Mouse (Mus musculus) erythroid progenitor cell, adult 5-6 weeks (primary cell): Measurements from ENCODE around the gene Fbxo34. TPM values are rescaled to one million over a fixed set of nuclear protein-coding genes. Genes with fewer than 3 reads are reported as not detected.
A peak's percentile ranks its signal among the peaks of the same experiment; 100 is the strongest.
"Not testable (repeated sequence)": the region's sequence is repeated elsewhere in the genome, so short reads cannot be mapped to it uniquely, and the experiment has no call there.

Experiments
- ATAC-seq: replicated peaks from 2 replicates; pipeline ENCODE4 v1.8.0; 2016; ENCODE audit warnings: moderate number of reproducible peaks, mild to moderate bottlenecking, moderate TSS enrichment, inconsistent platforms; ENCODE audit not compliant: poor library complexity, low FRiP score, severe bottlenecking
- total RNA-seq, 2 experiments: library from RNA; stranded (forward) in 1 of 2; stranded (reverse) in 1 of 2; fragments of 150-400 nt in 1 of 2; fragments of 186-747, 209-891 nt in 1 of 2; gene quantifications; 2 replicates each; pipeline versions ENCODE4 v1.2.3 to v1.2.4; 2015 to 2017; ENCODE audit warnings: low replicate concordance in 2 of 2

The Fbxo34 gene
- total RNA-seq, 2 experiments from 2014 or later: 23.9 to 54.2 TPM

GRCm38 (mm10) chr14:47510244-47510643 is 60.0 kb downstream of the Fbxo34 start:
- ATAC-seq: no peak

DNA sequence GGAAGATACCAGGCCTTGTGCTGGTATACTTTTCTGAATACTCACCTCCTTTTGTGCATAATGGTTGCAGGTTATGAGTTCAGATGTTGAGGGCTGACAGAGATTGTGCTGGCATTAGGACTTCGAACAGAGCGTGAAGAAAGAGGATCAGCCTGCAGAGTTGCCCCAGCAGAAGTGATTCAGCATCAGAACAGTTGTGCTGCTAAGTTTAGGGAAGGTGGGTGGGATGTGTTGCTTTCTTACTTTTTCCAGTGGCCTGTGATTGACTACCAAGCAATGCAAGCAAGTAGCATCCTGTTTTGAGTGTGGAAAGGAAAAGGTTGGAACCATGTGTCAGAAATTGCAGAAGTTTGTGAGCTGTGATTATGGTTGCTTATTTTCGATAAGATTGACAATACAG is 63.4 kb downstream of the Fbxo34 start:
- no peak for ATAC-seq

GRCm38 (mm10) chr14:47514816-47515453 is 64.7 kb downstream of the Fbxo34 start:
- ATAC-seq: no peak

- peak; percentile 94 for ATAC-seq
These were observed 65.4 kb downstream of the Fbxo34 start for GRCm38 (mm10) chr14:47515636-47516035.

DNA sequence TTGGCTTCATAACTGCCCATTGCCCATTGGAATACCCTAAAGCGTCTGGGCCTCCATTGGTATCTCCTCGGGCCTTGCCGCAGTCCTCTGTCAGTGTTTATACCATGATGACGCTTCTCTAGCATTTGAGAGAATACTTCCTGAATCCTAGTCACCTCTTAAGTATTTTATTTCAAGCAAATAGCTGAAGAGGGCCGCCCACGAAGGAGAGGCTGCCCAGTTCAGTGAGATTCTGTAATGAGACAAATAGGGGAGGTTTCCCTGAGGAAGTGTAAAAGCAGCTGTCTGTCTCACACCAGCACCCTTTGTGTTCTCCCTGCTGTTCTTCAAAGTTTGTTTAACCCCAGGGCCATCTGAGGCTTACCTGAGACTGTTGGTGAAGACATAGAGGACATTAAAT is 66.5 kb downstream of the Fbxo34 start:
- ATAC-seq: no peak

DNA sequence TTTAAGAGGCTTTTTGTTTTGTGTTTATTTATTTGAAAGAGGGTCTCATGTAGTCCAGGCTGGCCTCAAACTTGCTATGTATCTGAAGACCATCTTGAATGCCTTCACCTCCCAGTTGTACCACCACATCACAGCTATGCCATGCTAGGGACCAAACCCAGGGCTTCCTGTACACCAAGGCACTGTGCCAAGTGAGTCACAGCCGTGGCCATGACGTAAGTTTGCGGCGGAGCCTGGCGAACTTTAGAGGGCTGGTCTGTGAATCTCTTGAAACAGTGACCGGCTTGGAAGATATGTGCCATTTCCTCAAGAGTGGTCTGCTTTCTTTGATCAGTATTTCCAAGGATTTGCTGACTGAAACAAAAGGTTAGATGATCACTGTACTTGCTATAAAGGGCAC is 68.4 kb downstream of the Fbxo34 start:
- no peak for ATAC-seq

DNA sequence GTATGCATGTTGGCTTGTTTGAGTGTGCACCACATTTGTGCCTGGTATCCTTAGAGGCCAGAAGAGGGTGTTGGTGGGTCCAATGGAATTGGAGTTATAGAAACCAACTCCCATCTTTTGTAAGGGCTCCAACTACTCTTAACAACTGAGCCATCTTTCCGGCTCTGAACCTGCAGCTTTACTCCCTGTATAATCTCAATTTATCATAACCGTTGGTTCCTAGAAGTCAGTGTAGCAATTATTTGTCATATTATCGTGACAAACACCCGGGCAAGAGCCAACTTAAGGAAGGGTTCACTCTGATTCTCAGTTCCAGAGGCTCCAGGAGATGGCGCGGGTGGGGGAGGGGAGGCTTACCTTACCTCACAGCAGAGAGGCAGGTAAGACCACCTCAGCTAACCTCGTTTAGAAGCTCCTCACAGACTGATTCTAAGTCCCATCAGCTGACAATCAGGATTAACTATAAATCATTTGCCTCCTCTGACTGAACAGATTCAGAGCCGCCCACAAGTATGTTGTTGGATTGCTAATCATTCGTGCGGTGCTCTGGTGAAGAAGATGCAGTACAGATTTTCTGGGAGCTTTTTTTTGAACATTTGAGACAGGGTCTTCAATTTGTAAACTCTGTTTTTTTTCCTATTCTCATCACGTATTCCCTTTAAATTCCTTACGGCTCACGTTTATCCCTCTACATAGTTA is 70.7 kb downstream of the Fbxo34 start:
- ATAC-seq: no peak

- peak; percentile 68 for ATAC-seq
These were observed 71.4 kb downstream of the Fbxo34 start for GRCm38 (mm10) chr14:47521609-47522008.

GRCm38 (mm10) chr14:47522301-47522700 is 72.1 kb downstream of the Fbxo34 start:
- ATAC-seq: peak; percentile 91

GRCm38 (mm10) chr14:47525374-47525773 is 75.2 kb downstream of the Fbxo34 start:
- no peak for ATAC-seq

GRCm38 (mm10) chr14:47525861-47526260 is 75.6 kb downstream of the Fbxo34 start:
- no peak for ATAC-seq

DNA sequence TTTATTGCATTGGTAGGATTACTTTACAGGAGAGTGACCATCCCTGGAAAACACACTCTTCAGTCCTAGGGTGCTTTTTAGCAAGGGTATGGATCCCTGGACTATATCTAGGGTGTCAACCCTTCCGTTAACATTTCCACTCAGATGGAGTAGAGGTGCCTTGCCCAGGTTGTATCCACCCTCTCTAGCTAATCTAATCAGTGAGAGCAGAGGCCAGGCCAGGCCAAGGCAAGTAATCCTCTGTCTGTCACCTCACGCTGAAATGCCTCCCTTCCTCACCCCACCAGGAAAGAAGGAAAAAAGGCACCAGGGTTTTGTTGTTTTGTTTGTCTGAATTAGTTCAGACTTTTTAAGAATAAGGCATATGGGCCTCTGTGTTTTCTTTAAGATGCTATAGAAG is 77.6 kb downstream of the Fbxo34 start:
- ATAC-seq: peak; percentile 87

GRCm38 (mm10) chr14:47528293-47528692 is 78.1 kb downstream of the Fbxo34 start:
- peak; percentile 67 for ATAC-seq

DNA sequence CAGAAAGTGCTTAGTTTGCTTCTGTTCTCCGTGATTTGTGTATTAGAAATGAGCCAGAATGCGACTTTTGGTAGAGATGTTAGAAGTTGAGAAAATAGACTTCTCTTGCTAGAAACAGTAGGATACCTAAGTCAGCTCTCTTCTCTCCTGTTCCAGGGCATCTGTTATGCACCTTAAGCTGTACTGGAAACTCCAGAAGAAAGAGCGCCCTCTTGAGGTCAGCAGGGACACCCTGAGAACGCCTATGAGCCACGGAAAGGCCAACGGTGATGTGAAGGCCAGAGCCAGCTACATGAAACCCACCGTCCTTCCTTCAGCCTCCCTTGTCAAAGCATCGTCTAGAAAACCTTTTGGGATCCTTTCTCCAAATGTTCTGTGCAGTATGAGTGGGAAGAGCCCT is 78.8 kb downstream of the Fbxo34 start:
- ATAC-seq: 0 out of 2 replicates have a peak, but pooled peaks have one; percentile 15

DNA sequence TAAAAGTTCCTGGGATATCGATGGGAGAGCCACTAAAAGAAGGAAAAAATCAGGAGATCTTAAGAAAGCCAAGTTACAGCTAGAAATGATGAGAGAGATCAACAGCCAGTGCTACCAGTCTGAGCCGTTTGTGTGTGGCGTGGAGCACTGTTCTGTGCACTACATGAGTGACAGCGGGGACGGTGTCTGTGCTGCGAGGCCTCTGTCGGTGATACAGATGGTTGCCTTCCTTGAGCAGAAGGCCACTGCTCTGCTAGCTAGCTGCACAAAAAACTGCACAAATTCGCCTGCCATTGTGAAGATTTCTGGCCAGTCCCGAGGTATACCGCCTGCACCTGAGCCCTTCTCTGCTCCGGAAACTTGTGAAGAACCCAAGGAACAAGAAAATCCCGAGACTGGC is 79.4 kb downstream of the Fbxo34 start:
- not testable (repeated sequence) for ATAC-seq

DNA sequence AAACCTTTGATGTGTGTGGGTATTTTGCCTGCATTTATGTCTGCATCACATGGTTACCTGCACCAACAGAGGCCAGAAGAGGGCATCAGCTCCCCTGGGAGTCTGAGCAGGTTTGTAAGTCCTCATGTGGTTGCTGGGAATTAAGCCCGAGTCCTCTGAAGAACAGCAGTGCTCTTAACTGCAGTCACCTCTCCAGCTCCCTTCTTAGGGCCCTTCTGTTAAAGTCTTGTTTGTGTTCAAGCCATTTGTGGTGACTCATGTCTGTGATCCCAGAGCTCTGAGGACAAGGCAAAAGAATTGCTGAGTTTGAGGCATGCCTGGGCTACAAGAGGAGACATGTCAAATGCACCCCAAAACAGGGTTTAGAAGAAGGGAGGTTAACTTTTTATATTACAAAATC is 82.3 kb downstream of the Fbxo34 start:
- no peak for ATAC-seq

DNA sequence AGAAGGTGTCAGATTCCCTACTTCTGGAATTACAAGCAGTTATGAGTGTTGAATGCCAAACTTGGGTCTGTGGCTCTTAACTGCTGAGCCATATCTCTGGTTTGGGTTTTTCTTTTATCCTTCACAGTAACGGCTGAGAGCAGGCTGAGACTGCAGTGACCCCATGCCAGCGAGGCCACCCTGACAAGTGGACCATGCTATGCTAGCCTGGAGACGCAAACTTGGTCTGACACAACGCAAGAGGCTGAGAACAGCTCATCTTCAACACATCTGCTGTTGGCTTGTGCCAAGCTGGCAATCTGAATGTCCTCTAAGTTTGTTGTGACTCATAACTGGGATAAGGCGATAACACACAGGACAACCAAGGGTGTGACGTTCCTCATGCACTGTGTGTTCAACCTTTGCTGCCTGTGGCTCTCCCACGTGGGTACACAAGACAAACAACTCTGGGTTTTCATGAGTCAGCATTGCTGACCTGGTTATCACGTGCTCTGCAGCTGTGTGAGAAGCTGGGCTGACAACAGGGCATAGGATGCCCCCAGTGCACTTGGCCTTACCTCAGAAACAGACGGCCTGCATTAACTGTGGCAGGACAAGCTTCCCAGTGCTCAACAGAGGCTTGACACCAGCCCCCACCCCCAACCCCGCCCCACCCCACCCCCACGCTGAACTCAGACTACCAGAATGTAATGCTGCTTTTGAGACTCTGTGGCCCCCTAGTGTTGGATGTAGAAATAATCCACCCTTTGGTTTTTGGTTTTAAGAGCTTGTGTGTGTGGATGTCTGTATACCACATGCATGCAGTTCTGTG is 83.3 kb downstream of the Fbxo34 start:
- ATAC-seq: peak; percentile 91

DNA sequence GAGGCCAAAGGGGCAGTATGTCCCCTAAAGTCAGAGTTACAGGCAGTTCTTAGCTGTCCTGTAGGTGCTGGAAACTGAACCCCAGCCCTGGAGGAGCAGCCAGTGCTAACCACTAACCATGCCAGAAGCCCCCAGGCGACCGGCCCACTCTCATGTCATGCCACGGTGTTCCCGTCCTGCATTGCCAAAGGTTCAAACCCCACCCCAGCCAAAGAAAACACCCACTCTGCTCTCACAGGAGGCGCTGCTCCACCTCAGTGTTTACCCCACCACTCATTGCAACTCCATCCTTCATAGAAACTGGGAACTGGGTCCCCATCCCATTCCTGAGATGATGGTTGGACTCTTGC is 83.9 kb downstream of the Fbxo34 start:
- no peak for ATAC-seq

DNA sequence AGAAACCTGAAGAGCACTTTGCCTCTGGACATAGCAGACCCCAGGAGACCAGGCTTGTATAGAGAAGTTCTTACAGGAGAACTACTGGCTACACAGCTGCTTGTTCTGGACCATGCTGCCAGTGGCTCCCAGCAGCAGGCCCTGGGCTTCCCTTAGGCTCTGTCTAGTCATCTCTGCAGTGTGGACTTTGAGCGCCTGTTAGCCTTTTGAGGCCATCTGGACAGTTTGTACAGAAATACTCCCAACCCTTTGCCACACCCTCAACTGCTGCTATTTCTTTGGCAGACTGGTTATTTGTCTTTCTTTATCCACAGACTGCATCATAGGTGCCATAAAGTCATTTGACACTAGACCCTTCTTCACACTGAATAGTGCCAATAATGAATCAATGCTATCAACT is 84.9 kb downstream of the Fbxo34 start:
- no peak for ATAC-seq

DNA sequence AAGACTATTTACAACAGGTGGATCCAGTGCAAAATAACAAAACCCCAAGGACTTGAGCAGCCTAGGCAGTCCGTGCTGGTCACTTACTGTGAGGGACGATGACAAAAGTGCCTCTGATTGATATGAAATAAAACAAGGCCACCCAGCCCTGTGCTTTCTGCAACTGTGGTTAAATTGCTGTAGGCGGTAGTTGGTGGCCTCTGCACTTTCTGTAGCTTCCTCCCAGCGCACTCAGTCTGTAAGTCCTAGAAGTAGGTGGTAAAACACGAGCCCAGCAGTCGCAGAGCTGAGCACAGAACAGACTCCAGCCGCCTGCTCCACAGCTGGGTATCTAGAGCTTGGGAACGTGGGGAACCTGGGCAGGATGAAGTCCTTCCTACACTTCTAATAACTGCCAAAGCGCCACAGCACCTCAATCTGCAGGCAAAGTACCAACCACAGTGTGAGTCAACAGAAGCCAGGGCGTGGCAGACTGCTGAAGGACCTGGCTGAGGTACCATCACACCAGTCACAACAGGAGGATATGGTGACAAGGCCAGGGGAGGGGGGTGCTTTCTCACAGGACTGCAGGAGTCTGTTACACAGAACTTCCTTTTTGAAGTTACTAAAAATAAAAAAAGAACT is 91.2 kb downstream of the Fbxo34 start:
- ATAC-seq: no peak
